Mouse (Mus musculus) layer of hippocampus, adult 2 months (tissue): Measurements from ENCODE around the gene Smcp. TPM values are rescaled to one million over a fixed set of nuclear protein-coding genes. Genes with fewer than 3 reads are reported as not detected.

Source experiments
- DNase-seq, 2 experiments: peaks; one replicate each; pipeline ENCODE4 v3.0.0; 2022; ENCODE audit warnings: low spot score in 2 of 2
- H3K27ac ChIP-seq: fragments of 200-600 bp; 2 replicates; pipeline ENCODE4 v1.8.1; 2022
- H3K4me3 ChIP-seq: fragments of 200-600 bp; 2 replicates; pipeline ENCODE4 v1.8.1; 2022; ENCODE audit warnings: mild to moderate bottlenecking
- CTCF ChIP-seq: fragments of 200-600 bp; conservative IDR thresholded peaks from 2 replicates; pipeline ENCODE4 v1.8.1; 2022; ENCODE audit warnings: antibody characterized with exemption, mild to moderate bottlenecking, moderate library complexity
- total RNA-seq, 2 experiments: library from RNA; stranded (reverse); gene quantifications; 2 replicates each; pipeline ENCODE4 v1.2.3; 2021

Gene Smcp
- total RNA-seq, 2 experiments from 2014 or later, result not detected

DNA sequence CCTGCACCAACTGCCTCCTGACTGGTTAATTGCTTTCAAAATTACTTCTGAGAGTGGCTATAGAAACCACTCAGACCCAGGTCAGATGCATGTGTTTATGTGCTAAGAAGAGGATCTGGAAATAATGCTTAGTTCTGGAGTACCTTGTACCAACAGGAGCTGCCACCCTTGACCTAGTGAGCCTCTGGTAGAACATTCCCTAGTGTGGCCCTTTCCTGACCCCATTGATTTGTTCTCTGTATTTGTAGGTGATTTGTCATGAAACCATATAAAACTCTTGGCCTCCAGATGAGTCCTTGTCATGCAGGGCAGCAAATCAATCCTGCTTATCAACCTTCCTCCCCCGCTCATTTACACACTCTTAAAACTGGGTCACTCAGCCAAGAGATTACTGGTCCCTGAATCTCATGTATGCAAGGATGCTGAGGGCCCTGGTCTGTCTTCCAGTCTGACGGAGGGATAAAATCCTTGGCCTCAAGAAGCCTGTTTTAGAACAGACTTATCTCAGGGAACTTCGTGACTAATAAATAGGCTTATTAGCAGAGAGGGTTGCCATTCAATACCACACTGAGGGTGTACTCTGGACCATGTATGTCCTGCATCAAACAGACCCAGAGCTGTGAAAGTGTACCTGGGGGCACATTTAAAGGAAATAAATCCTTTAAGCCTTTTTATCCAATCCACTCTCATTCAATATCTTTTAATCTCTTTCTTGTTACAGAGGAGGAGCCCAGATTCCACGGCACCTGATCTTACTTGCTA, 10.0 kb downstream of the Smcp start:
- no peak for TF ChIP-seq CTCF
- no peak overlapping the region for H3K27ac ChIP-seq
- no peak for DNase-seq
- H3K4me3 ChIP-seq, result no peak overlapping the region

DNA sequence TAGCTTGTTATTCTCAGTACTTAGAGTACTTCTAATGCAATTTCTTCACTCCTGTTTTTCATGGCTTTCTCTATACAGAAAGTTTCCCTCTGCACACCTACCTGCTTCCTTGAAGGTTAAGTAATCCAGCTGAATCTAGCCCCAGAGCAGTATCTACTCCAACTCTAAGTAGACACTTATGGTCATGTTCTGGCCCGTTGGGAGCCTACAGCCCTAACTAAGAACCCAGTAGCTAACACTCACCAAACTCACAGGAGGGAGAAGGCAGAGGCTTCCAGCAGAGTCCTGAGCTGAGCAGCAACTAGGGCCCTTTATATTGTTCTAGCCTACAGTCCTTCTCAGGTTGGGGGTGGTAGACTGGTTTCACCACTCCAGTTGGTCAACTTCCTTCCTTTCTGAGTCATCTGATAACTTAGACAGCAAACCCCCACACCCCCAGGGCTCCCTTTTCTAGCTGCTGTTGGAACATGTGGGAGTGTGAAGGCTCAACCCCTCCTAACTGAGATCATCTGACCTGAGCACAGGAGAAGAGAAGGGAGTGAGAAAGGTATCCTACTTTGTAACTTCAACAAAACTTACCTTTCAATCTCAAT, 15.3 kb downstream of the Smcp start, which contains the start of gene Ivl:
Gene Ivl, minus strand, starts transcription at position 287 of the 593 bp plus-strand sequence.
- no peak within 1 kb of the TSS for H3K4me3 ChIP-seq
- DNase-seq, result no peak
- H3K27ac ChIP-seq, result no peak within 1 kb of the TSS
- TF ChIP-seq CTCF, result no peak

DNA sequence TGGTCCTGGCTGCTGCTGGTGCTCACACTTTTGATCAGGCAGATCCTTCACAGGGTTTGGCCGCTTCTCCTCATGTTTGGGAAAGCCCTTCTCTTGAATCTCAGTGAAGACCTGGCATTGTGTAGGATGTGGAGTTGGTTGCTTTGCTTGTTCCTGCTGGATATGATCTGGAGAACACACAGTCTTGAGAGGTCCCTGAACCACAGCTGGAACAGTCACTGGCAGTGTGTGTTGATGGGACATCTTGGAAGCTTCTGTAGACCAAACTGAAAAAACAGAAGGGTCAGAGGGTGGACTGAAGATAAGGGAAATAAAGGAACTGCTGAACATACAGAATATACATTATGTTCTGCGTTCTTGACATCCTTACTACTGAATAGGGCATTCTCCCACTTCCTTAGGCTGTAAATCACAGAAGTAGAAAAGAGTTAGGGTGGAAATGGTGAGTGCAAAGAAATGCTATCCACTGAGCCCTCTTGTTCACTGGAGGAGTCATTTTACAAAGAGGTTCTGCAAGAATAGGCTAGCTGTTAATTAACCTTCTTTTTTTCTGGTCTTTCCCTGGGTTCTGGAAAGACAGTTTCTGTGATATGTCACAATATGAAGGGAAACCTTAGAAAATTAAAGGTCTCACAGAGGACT, 16.2 kb downstream of the Smcp start:
- DNase-seq, result no peak
- TF ChIP-seq CTCF, result no peak
- Histone ChIP-seq H3K4me3 (no peak overlapping the region), H3K27ac (no peak overlapping the region)

DNA sequence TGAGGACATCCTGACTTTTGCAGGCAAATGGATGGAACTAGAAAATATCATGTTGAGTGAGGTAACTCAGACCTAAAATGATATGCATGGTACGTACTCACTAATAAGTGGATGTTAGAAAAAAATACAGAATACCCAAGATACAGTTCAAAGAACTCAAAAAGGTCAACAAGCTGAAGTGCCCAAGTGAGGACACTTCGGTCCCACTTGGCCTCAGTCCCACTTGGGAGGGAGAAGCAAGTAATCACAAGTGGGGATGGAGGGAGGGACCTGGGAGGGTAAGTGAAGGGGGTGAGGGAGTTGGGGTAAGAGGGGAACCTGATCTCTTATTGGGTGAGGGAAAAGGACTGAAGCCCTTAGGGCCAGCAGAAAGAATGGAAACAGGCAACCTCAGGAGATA, 20.0 kb downstream of the Smcp start:
- no peak for TF ChIP-seq CTCF
- H3K4me3 ChIP-seq, result no peak overlapping the region
- no peak for DNase-seq
- no peak overlapping the region for H3K27ac ChIP-seq

DNA sequence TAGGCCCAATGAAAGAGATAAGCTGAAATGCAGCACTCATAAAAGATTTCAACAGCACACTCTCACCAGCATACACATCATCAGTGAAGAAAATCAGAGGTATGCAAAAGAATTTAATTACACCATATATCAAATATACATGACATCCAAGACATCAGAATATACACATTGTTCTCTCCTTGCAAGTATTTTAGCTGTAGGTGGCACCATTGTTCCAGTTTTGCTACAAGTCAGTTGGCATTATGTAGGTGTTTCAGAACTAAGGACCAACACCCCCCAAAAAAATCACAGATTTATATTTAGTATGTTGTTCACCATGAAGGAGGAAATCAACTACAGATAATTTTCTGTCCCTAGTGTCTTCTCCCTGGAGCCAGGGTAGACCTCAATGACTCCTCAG, 23.4 kb downstream of the Smcp start:
- peak; percentile 50 for TF ChIP-seq CTCF
- DNase-seq, result no peak
- no peak overlapping the region for H3K27ac ChIP-seq
- H3K4me3 ChIP-seq, result no peak overlapping the region

DNA sequence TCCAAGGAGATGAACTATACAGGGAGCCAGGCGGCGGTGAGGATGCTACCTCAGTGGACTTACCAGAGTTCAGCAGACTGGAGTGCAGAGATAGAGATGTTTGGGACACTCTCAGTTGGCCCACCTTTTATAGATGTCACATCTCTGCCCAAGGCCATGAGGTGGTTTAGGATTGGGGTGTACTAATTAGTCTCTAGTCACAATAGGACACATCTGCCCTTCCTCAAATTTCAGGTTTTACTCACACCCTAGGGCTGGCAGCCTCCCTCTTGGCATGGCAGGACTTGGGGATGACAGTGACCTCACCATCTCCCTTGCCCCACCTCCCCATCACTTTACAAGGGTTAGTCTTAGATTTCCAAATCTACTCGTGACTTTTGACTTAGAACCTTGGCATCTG, 54.4 kb downstream of the Smcp start, which contains the start of gene 2310046K23Rik:
Gene 2310046K23Rik, minus strand, starts transcription at position 101 of the 400 bp plus-strand sequence.
- DNase-seq, result no peak
- no peak within 1 kb of the TSS for H3K4me3 ChIP-seq
- no peak for TF ChIP-seq CTCF
- no peak within 1 kb of the TSS for H3K27ac ChIP-seq

Other genes with a start within 250 kb of the Smcp start
- gene Sprr2d, start 249.9 kb downstream of the Smcp start, total RNA-seq, result not detected
- not detected for gene Sprr2e, start 236.9 kb downstream of the Smcp start, total RNA-seq
- gene Sprr2f, start 223.8 kb downstream of the Smcp start, total RNA-seq, result not detected
- gene Sprr2h, start 203.3 kb downstream of the Smcp start, total RNA-seq, result not detected
- not detected for gene Sprr2i, start 181.0 kb downstream of the Smcp start, total RNA-seq
- gene Sprr2j-ps, start 170.9 kb downstream of the Smcp start, total RNA-seq, result not detected
- gene Gm9774, start 159.6 kb downstream of the Smcp start, total RNA-seq, result 1 to 10 TPM; 1.1 to 4.2 TPM
- not detected for gene Sprr2k, start 156.4 kb downstream of the Smcp start, total RNA-seq
- gene Sprr1b, start 150.2 kb downstream of the Smcp start, total RNA-seq, result not detected
- gene Sprr3, start 130.3 kb downstream of the Smcp start, total RNA-seq, result not detected
- gene Sprr1a, start 103.1 kb downstream of the Smcp start, total RNA-seq, result not detected
- not detected for gene Sprr4, start 88.5 kb downstream of the Smcp start, total RNA-seq
- not detected for gene 2310046K23Rik, start 54.5 kb downstream of the Smcp start, total RNA-seq
- gene Ivl, start 15.3 kb downstream of the Smcp start, total RNA-seq, result not detected
- not detected for gene 2210017I01Rik, start 18.5 kb upstream of the Smcp start, total RNA-seq
- not detected for gene Lce6a, start 32.7 kb upstream of the Smcp start, total RNA-seq
- gene Lce1a1, start 59.3 kb upstream of the Smcp start, total RNA-seq, result not detected
- not detected for gene Lce1b, start 67.9 kb upstream of the Smcp start, total RNA-seq
- gene Lce1a2, start 81.3 kb upstream of the Smcp start, total RNA-seq, result not detected
- gene Lce1c, start 90.2 kb upstream of the Smcp start, total RNA-seq, result not detected
- gene Lce1d, start 98.2 kb upstream of the Smcp start, total RNA-seq, result not detected
- not detected for gene Lce1e, start 120.1 kb upstream of the Smcp start, total RNA-seq
- gene Lce1f, start 131.4 kb upstream of the Smcp start, total RNA-seq, result not detected
- not detected for gene Gm38119, start 150.1 kb upstream of the Smcp start, total RNA-seq
- gene Lce1g, start 163.3 kb upstream of the Smcp start, total RNA-seq, result not detected
- gene Lce1h, start 176.1 kb upstream of the Smcp start, total RNA-seq, result not detected
- gene Lce1i, start 189.9 kb upstream of the Smcp start, total RNA-seq, result not detected
- gene Lce1j, start 201.5 kb upstream of the Smcp start, total RNA-seq, result not detected
- not detected for gene Lce1k, start 218.9 kb upstream of the Smcp start, total RNA-seq
- not detected for gene Kprp, start 238.2 kb upstream of the Smcp start, total RNA-seq